Mouse (Mus musculus) intestine, postnatal 0 days (tissue): ENCODE data around the gene Slc9a9. TPM values are rescaled to one million over a fixed set of nuclear protein-coding genes. Genes with fewer than 3 reads are reported as not detected.

Experiments used
- ATAC-seq: fragments of 200-750 bp; cut with Nextera tagmentation; 2 replicates; pipeline ENCODE4 v1.8.0; 2017; ENCODE audit warnings: mild to moderate bottlenecking, moderate TSS enrichment, moderate library complexity
- H3K27ac ChIP-seq: fragments of 300-500 bp; sonication (generic); 2 replicates; pipeline ENCODE4 v1.5.1; 2014; ENCODE audit warnings: mild to moderate bottlenecking, low read depth, low read length, moderate library complexity
- H3K27me3 ChIP-seq: fragments of 300-500 bp; sonication (generic); replicated peaks from 2 replicates; pipeline ENCODE4 v1.6.1; 2014; ENCODE audit warnings: low read length, mixed read lengths; ENCODE audit not compliant: control insufficient read depth, insufficient read depth
- H3K36me3 ChIP-seq: fragments of 300-500 bp; sonication (generic); 2 replicates; pipeline ENCODE4 v1.6.1; 2014; ENCODE audit warnings: mild to moderate bottlenecking, moderate library complexity; ENCODE audit not compliant: control insufficient read depth, insufficient read depth
- H3K4me1 ChIP-seq: fragments of 300-500 bp; sonication (generic); replicated peaks from 2 replicates; pipeline ENCODE4 v1.6.1; 2014; ENCODE audit warnings: antibody characterized with exemption, low read length, mixed read lengths; ENCODE audit not compliant: control insufficient read depth, insufficient read depth
- H3K4me2 ChIP-seq: fragments of 300-500 bp; sonication (generic); replicated peaks from 2 replicates; pipeline ENCODE4 v1.6.1; 2014; ENCODE audit warnings: low read depth, mild to moderate bottlenecking, moderate library complexity
- H3K4me3 ChIP-seq: fragments of 300-500 bp; sonication (generic); 2 replicates; pipeline ENCODE4 v1.5.1; 2014; ENCODE audit warnings: low read depth, low read length
- H3K9ac ChIP-seq: fragments of 300-500 bp; sonication (generic); 2 replicates; pipeline ENCODE4 v1.6.1; 2014; ENCODE audit warnings: mild to moderate bottlenecking, low read depth, low read length
- H3K9me3 ChIP-seq: fragments of 300-500 bp; sonication (generic); 2 replicates; pipeline ENCODE4 v1.6.1; 2016; ENCODE audit warnings: mixed run types; ENCODE audit not compliant: control insufficient read depth
- CTCF ChIP-seq: sonication (generic); IDR thresholded peaks from 2 replicates; pipeline ENCODE4 v1.5.1; 2016; ENCODE audit warnings: low read depth, mild to moderate bottlenecking, control low read depth, antibody characterized with exemption, moderate library complexity
- WGBS: fragments of 180-500 bp; shearing (Covaris S2); extraction: QIAGEN DNeasy Blood & Tissue Kit; methylation state at CpG from one replicate; pipeline ENCODE4 v1.1.7; 2014; 5-methylcytosine and 5-hydroxymethylcytosine counted together
- polyA plus RNA-seq: library from polyadenylated mRNA; unstranded; fragments of >200 nt; fragmentation: Nextera tagmentation; extraction: Ambion mirVana; gene quantifications from 2 replicates; pipeline ENCODE4 v1.2.1, GENCODE M21; 2015

Slc9a9 gene
- polyA plus RNA-seq, 1 experiment from 2014 or later = 1.0 TPM

DNA sequence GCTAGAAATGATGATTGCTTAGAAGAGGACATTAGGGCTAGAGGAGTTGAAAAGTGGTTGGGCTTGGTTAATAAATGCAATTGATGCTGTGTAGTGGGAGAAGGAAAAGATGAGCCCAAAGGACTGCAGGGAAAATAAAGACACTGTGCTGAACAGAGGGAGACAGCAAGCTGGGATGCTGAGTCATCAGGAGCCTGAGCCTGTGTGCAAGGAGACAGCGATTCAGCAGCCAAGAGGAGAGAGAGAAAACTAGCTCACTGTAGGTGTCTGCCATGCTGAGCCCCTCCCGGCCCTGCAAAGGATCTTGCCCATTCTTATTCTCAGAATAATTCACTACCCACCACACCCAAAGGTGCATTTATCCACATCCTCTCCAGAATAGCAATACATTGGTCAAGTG is 288.7 kb downstream of the Slc9a9 start:
- no peak for TF ChIP-seq CTCF
- no peaks in the 10 kb centered on the region for H3K4me1 ChIP-seq
- H3K9ac ChIP-seq = no peak overlapping the region
- no peak overlapping the region for H3K4me3 ChIP-seq
- H3K36me3 ChIP-seq = no peaks in the 10 kb centered on the region
- no peak for ATAC-seq
- 57% methylated on average over 2 of the region's 2 CpGs for WGBS
- H3K27ac ChIP-seq = no peak overlapping the region
- H3K4me2 ChIP-seq = no peak overlapping the region
- no peaks in the 10 kb centered on the region for H3K27me3 ChIP-seq
- H3K9me3 ChIP-seq = no peaks in the 10 kb centered on the region

- no peak overlapping the region for H3K4me3 ChIP-seq
- H3K4me1 ChIP-seq = no peaks in the 10 kb centered on the region
- no peak overlapping the region for H3K9ac ChIP-seq
- no peak overlapping the region for H3K4me2 ChIP-seq
- no peak for TF ChIP-seq CTCF
- no peak overlapping the region for H3K27ac ChIP-seq
- H3K9me3 ChIP-seq = no peaks in the 10 kb centered on the region
- no peak for ATAC-seq
- WGBS = 87% methylated on average over 5 of the region's 5 CpGs
- H3K36me3 ChIP-seq = no peaks in the 10 kb centered on the region
- no peaks in the 10 kb centered on the region for H3K27me3 ChIP-seq
Observed at GRCm38 (mm10) chr9:94968596-94969120, 298.9 kb downstream of the Slc9a9 start.

DNA sequence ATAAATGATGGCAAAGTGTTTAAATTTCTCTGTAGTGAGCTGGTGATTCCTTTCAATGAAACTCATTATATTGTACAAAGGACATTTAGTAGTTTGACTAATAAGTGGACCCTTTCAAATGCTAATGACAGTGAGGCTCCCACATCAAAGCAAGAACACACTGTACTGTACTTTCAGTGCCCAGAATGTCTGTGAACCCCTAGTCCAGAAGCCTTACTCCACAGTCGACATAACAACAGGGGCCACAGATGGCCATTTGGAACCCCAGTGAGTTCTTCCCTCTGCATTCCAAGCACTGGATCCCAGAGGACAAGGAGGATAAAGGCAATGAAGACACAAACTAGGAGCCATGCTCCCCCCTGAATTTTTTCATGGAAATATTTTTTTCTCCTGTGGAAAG is 299.4 kb downstream of the Slc9a9 start:
- H3K4me1 ChIP-seq = no peaks in the 10 kb centered on the region
- no peak for ATAC-seq
- no peak overlapping the region for H3K27ac ChIP-seq
- H3K4me3 ChIP-seq = no peak overlapping the region
- no peaks in the 10 kb centered on the region for H3K27me3 ChIP-seq
- H3K36me3 ChIP-seq = no peaks in the 10 kb centered on the region
- H3K9ac ChIP-seq = no peak overlapping the region
- no peak for TF ChIP-seq CTCF
- H3K9me3 ChIP-seq = no peaks in the 10 kb centered on the region
- 83% methylated on average over 1 of the region's 1 CpGs for WGBS
- no peak overlapping the region for H3K4me2 ChIP-seq

DNA sequence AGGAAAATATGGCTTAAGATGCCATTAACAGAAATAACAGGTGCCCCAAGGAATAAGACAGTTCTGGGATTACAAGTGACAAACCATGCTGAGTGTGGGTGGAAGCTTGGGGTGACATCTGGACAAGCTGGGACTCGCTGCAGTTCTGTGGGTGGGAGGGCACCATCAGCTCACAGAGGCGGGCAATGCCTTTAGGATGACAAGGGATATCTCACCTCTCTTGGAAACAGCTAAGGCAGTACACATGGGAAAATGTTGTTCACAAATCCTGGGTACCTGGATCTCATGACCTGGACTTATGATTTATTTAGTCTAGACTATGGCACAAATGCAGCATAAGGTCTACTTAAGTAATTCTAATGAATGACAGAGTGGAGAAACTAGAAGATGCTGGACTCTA is 302.3 kb downstream of the Slc9a9 start:
- no peaks in the 10 kb centered on the region for H3K27me3 ChIP-seq
- H3K36me3 ChIP-seq = no peaks in the 10 kb centered on the region
- H3K4me2 ChIP-seq = no peak overlapping the region
- ATAC-seq = no peak
- no peaks in the 10 kb centered on the region for H3K4me1 ChIP-seq
- H3K27ac ChIP-seq = no peak overlapping the region
- WGBS = 46% methylated on average over 2 of the region's 2 CpGs
- no peaks in the 10 kb centered on the region for H3K9me3 ChIP-seq
- H3K9ac ChIP-seq = no peak overlapping the region
- no peak for TF ChIP-seq CTCF
- no peak overlapping the region for H3K4me3 ChIP-seq

- no peaks in the 10 kb centered on the region for H3K9me3 ChIP-seq
- no peak overlapping the region for H3K9ac ChIP-seq
- H3K27me3 ChIP-seq = no peaks in the 10 kb centered on the region
- no peaks in the 10 kb centered on the region for H3K36me3 ChIP-seq
- no peak for TF ChIP-seq CTCF
- no peak overlapping the region for H3K4me2 ChIP-seq
- no peaks in the 10 kb centered on the region for H3K4me1 ChIP-seq
- no peak overlapping the region for H3K27ac ChIP-seq
- H3K4me3 ChIP-seq = no peak overlapping the region
- WGBS = 82% methylated on average over 2 of the region's 2 CpGs
- no peak for ATAC-seq
Observed at GRCm38 (mm10) chr9:94972693-94973092, 303.0 kb downstream of the Slc9a9 start.

DNA sequence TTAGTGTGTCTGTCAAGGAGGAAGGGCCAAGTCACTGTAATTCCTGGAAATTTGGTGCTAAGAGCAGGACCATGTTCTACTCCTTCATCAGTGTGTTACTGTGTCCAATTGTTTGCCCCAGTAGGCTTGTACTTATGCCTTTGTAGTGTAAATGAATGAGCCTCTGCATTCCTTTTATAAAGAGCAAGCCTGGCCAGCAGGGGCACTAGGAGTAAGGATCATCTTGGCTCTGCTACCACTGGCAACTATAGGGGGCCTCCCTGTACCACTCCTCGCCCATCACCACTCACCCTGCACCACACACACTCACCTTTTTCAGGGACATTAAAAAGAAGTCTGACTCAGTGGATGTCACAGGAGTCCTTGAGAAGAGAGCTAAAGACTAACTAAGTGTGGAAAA is 306.5 kb downstream of the Slc9a9 start:
- no peaks in the 10 kb centered on the region for H3K4me1 ChIP-seq

GRCm38 (mm10) chr9:94993575-94993974 is 323.9 kb downstream of the Slc9a9 start:
- Histone ChIP-seq H3K4me2 (no peak overlapping the region), H3K27me3 (no peaks in the 10 kb centered on the region), H3K4me1 (no peaks in the 10 kb centered on the region), H3K27ac (no peak overlapping the region), H3K4me3 (no peak overlapping the region), H3K36me3 (no peaks in the 10 kb centered on the region), H3K9ac (no peak overlapping the region), H3K9me3 (no peaks in the 10 kb centered on the region)
- WGBS = 90% methylated on average over 4 of the region's 4 CpGs
- ATAC-seq = no peak
- TF ChIP-seq CTCF = no peak

More for the DNA sequence above, 306.5 kb downstream of the Slc9a9 start:
- Histone ChIP-seq H3K27ac (no peak overlapping the region), H3K36me3 (no peaks in the 10 kb centered on the region), H3K27me3 (no peaks in the 10 kb centered on the region), H3K4me2 (no peak overlapping the region), H3K4me3 (no peak overlapping the region), H3K9me3 (no peaks in the 10 kb centered on the region), H3K9ac (no peak overlapping the region)
- 97% methylated on average over 1 of the region's 1 CpGs for WGBS
- no peak for ATAC-seq
- no peak for TF ChIP-seq CTCF
